Comparison of ENCODE assay signal across 22 mouse cellular contexts in the genomic region with DNA sequence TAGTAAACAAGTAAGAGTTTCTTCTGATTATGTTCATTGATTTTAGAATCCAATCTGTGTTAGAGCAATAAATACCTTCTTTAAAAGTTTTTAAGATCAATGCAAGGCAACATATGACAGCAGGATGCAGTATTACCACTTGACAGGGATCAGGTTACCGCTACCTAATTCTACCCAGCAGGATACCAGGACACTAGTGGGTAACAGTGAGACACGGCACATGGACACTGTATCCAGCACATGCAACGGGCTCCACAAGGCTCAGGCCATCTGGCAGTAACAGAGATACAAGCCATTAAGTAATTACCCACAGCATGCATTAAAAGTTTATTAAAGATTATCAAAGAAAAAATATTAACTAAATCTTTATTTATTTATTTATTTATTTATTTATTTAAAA. TPM values are rescaled to one million over a fixed set of nuclear protein-coding genes. Genes with fewer than 3 reads are reported as not detected.
DNase-seq lines count a peak whose midpoint lies in the region; ATAC-seq and TF ChIP-seq lines count a peak whose summit lies in the region.
"Had no signal": no experiment of that assay in that cellular context is flagged by ENCODE, and none has a peak within 500 bp of the region (broad histone marks: within the 10 kb centered on the region; RNA-seq: fewer than 3 reads in every experiment).

No protein-coding gene starts in this region.

- no peaks in the 10 kb centered on the region for H3K4me1 ChIP-seq in hindbrain, postnatal 0 days (ENCODE audit: insufficient read depth, low read length)
- H3K4me1 ChIP-seq in hindbrain, embryonic 14.5 days (replicated peaks; ENCODE audit: control insufficient read depth, insufficient read depth, low read length): no peaks in the 10 kb centered on the region
- H3K4me1 ChIP-seq: hindbrain, embryonic 15.5 days; intestine, embryonic 15.5 days had no signal

- H3K27me3 ChIP-seq in hindbrain, postnatal 0 days (ENCODE audit: insufficient read depth, low read length): no peaks in the 10 kb centered on the region
- no peaks in the 10 kb centered on the region for H3K27me3 ChIP-seq in hindbrain, embryonic 14.5 days (ENCODE audit: control insufficient read depth, insufficient read depth, low read length)
- H3K27me3 ChIP-seq: forebrain, embryonic 13.5 days; heart, embryonic 13.5 days; hindbrain, embryonic 15.5 days; intestine, embryonic 15.5 days had no signal

- H3K27ac ChIP-seq in hindbrain, postnatal 0 days: no peak overlapping the region
- no peak overlapping the region for H3K27ac ChIP-seq in hindbrain, embryonic 14.5 days
- H3K27ac ChIP-seq: forebrain, embryonic 10.5 days; forebrain, embryonic 13.5 days; gastrocnemius, adult 2 months; heart, embryonic 13.5 days; hindbrain, embryonic 15.5 days; intestine, embryonic 15.5 days had no signal

- no peak overlapping the region for H3K4me2 ChIP-seq in hindbrain, postnatal 0 days (ENCODE audit: low read depth, low read length)
- no peak overlapping the region for H3K4me2 ChIP-seq in hindbrain, embryonic 14.5 days (replicated peaks)
- H3K4me2 ChIP-seq: forebrain, embryonic 13.5 days; heart, embryonic 13.5 days; hindbrain, embryonic 15.5 days; intestine, embryonic 15.5 days had no signal

- peaks cover 22% of the 10 kb centered on the region for H3K36me3 ChIP-seq in hindbrain, postnatal 0 days (ENCODE audit: insufficient read depth, low read length)
- H3K36me3 ChIP-seq in hindbrain, embryonic 14.5 days (replicated peaks; ENCODE audit: control insufficient read depth, insufficient read depth): peaks cover 36% of the 10 kb centered on the region
- H3K36me3 ChIP-seq: intestine, embryonic 15.5 days had no signal

- no peak for TF ChIP-seq CTCF in hindbrain, postnatal 0 days (IDR thresholded peaks at IDR 0.05; ENCODE audit: low read depth)

- H3K4me3 ChIP-seq in hindbrain, postnatal 0 days (ENCODE audit: low read length): no peak overlapping the region
- H3K4me3 ChIP-seq in hindbrain, embryonic 14.5 days (replicated peaks; ENCODE audit: low read length): no peak overlapping the region
- H3K4me3 ChIP-seq: forebrain, embryonic 10.5 days; forebrain, embryonic 13.5 days; gastrocnemius, adult 2 months; heart, embryonic 13.5 days; hindbrain, embryonic 15.5 days; intestine, embryonic 15.5 days had no signal

- no peaks in the 10 kb centered on the region for H3K9me3 ChIP-seq in hindbrain, postnatal 0 days (ENCODE audit: low read length)
- no peaks in the 10 kb centered on the region for H3K9me3 ChIP-seq in hindbrain, embryonic 14.5 days (ENCODE audit: control insufficient read depth, low read length)
- H3K9me3 ChIP-seq: forebrain, embryonic 10.5 days; forebrain, embryonic 13.5 days; heart, embryonic 13.5 days; hindbrain, embryonic 15.5 days; intestine, embryonic 15.5 days had no signal

- WGBS in hindbrain, postnatal 0 days: 74% methylated on average over 3 of the region's 3 CpGs
- WGBS in hindbrain, embryonic 14.5 days: 80% methylated on average over 3 of the region's 3 CpGs

- ATAC-seq in hindbrain, postnatal 0 days: no peak
- ATAC-seq in hindbrain, embryonic 14.5 days (ENCODE audit: low FRiP score): no peak
- ATAC-seq: CD4-positive, CD25-positive, alpha-beta regulatory T cell, adult 4 months; forebrain, embryonic 13.5 days; forebrain, embryonic 16.5 days; intestine, embryonic 15.5 days had no signal

- no peak overlapping the region for H3K9ac ChIP-seq in hindbrain, postnatal 0 days (replicated peaks; ENCODE audit: low read length)
- H3K9ac ChIP-seq in hindbrain, embryonic 14.5 days: no peak overlapping the region
- H3K9ac ChIP-seq: forebrain, embryonic 13.5 days; heart, embryonic 13.5 days; hindbrain, embryonic 15.5 days; intestine, embryonic 15.5 days had no signal

- peak; percentile 67 to 74 for DNase-seq in cerebellum, postnatal 10 days
- DNase-seq in cerebellum, postnatal 4 days (ENCODE audit: low spot score in 2 of 2): no peak
- DNase-seq in hindbrain, postnatal 0 days (ENCODE audit: low spot score): peak; percentile 51
- no peak for DNase-seq in hindbrain, embryonic 14.5 days (ENCODE audit: low spot score)
- peak; percentile 19 for DNase-seq in mesoderm, embryonic 11.5 days (ENCODE audit: low read depth, low spot score)
- DNase-seq in retina, embryonic 14.5 days (ENCODE audit: low spot score): peak; percentile 21
- no peak for DNase-seq in spleen, postnatal 14 days (ENCODE audit: low spot score in 2 of 2)
- DNase-seq: adrenal gland, adult 2 months; adrenal gland, postnatal 14 days; gastrocnemius, adult 2 months; gastrocnemius, postnatal 14 days; heart, adult 18-20 months; heart, postnatal 14 days; heart, postnatal 4 days; kidney, adult 11 months had no signal

RNA-seq across cellular contexts. Expression of gene Slc25a12, which starts 37.8 kb away (rescaled TPM):
- 158 and 199 TPM in 2 replicates for total RNA-seq in hindbrain, postnatal 0 days (2014; rRNA removed)
- 104 and 122 TPM in 2 replicates for polyA plus RNA-seq in hindbrain, postnatal 0 days (2015; fragmentation: Nextera tagmentation; extraction: Ambion mirVana)
- 108 and 122 TPM in 2 replicates for polyA plus RNA-seq in hindbrain, embryonic 14.5 days (2014; fragmentation: Nextera tagmentation; extraction: Ambion mirVana)

RNA-seq across cellular contexts. Expression of gene Hat1, which starts 59.0 kb away (rescaled TPM):
- total RNA-seq in hindbrain, postnatal 0 days (2014; rRNA removed): 15.8 and 21.9 TPM in 2 replicates
- polyA plus RNA-seq in hindbrain, postnatal 0 days (2015; fragmentation: Nextera tagmentation; extraction: Ambion mirVana): 44.4 and 45.0 TPM in 2 replicates
- 50.6 and 52.7 TPM in 2 replicates for polyA plus RNA-seq in hindbrain, embryonic 14.5 days (2014; fragmentation: Nextera tagmentation; extraction: Ambion mirVana)

Comparison
In these comparisons a context has a peak if more than half of its experiments do, and no peak if none do; other contexts are left out.
1. DNase-seq: peak in cerebellum, postnatal 10 days (2 of 2), hindbrain, postnatal 0 days (single experiment), mesoderm, embryonic 11.5 days (single experiment) and retina, embryonic 14.5 days (single experiment); none in cerebellum, postnatal 4 days (0 of 2), hindbrain, embryonic 14.5 days (single experiment) and spleen, postnatal 14 days (0 of 2).